Mouse (Mus musculus) heart, embryonic 12.5 days (tissue): ENCODE results near the gene Rhox7b. TPM values are rescaled to one million over a fixed set of nuclear protein-coding genes. Genes with fewer than 3 reads are reported as not detected.
"Not testable (repeated sequence)": the region's sequence is repeated elsewhere in the genome, so short reads cannot be mapped to it uniquely, and the experiment has no call there.

ENCODE experiments used
- ATAC-seq: fragments of 200-750 bp; cut with Nextera tagmentation; 2 replicates; pipeline ENCODE4 v1.8.0; 2017; ENCODE audit warnings: moderate TSS enrichment, moderate library complexity; ENCODE audit not compliant: insufficient number of reproducible peaks, low FRiP score
- H3K27ac ChIP-seq: fragments of 300-500 bp; sonication (generic); 2 replicates; pipeline ENCODE4 v1.5.1; 2016; ENCODE audit warnings: mild to moderate bottlenecking, moderate library complexity; ENCODE audit not compliant: poor library complexity, severe bottlenecking
- H3K27me3 ChIP-seq: fragments of 300-500 bp; sonication (generic); replicated peaks from 2 replicates; pipeline ENCODE4 v1.6.1; 2016; ENCODE audit warnings: mild to moderate bottlenecking, moderate library complexity
- H3K36me3 ChIP-seq: fragments of 300-500 bp; sonication (generic); 2 replicates; pipeline ENCODE4 v1.6.1; 2016; ENCODE audit warnings: mild to moderate bottlenecking, moderate library complexity
- H3K4me1 ChIP-seq: fragments of 300-500 bp; sonication (generic); replicated peaks from 2 replicates; pipeline ENCODE4 v1.6.1; 2016; ENCODE audit warnings: mild to moderate bottlenecking
- H3K4me2 ChIP-seq: fragments of 300-500 bp; sonication (generic); 2 replicates; pipeline ENCODE4 v1.6.1; 2016; ENCODE audit warnings: mild to moderate bottlenecking, moderate library complexity
- H3K4me3 ChIP-seq: fragments of 300-500 bp; sonication (generic); 2 replicates; pipeline ENCODE4 v1.5.1; 2016; ENCODE audit warnings: mild to moderate bottlenecking
- H3K9ac ChIP-seq: fragments of 300-500 bp; sonication (generic); 2 replicates; pipeline ENCODE4 v1.6.1; 2016; ENCODE audit warnings: mild to moderate bottlenecking, moderate library complexity
- H3K9me3 ChIP-seq: fragments of 300-500 bp; sonication (generic); replicated peaks from 2 replicates; pipeline ENCODE4 v1.6.1; 2016; ENCODE audit warnings: mild to moderate bottlenecking, moderate library complexity
- WGBS: fragments of 180-500 bp; shearing (Covaris S2); methylation state at CpG from one replicate; pipeline ENCODE4 v1.1.7; 2016; 5-methylcytosine and 5-hydroxymethylcytosine counted together
- polyA plus RNA-seq: library from polyadenylated mRNA; unstranded; fragments of >200 nt; fragmentation: Nextera tagmentation; extraction: Ambion mirVana; gene quantifications from 2 replicates; pipeline ENCODE4 v1.2.1, GENCODE M21; 2016

The Rhox7b gene
- not detected in 2 replicates for polyA plus RNA-seq

GRCm38 (mm10) chrX:37897132-37897531, at the start of gene Rhox7b:
Rhox7b (minus strand) TSS chrX:37897232.
- not testable (repeated sequence) for H3K27me3 ChIP-seq, H3K27ac ChIP-seq, H3K9ac ChIP-seq, ATAC-seq, H3K36me3 ChIP-seq, H3K9me3 ChIP-seq, H3K4me1 ChIP-seq, H3K4me2 ChIP-seq, H3K4me3 ChIP-seq
- 54% methylated on average over 9 of the region's 9 CpGs for WGBS

GRCm38 (mm10) chrX:37916311-37916710, 19.3 kb upstream of the Rhox7b start:
- no peaks in the 10 kb centered on the region for H3K27me3 ChIP-seq
- no peaks in the 10 kb centered on the region for H3K36me3 ChIP-seq
- H3K4me1 ChIP-seq = no peaks in the 10 kb centered on the region
- no peak overlapping the region for H3K4me3 ChIP-seq
- H3K9ac ChIP-seq = no peak overlapping the region
- ATAC-seq = no peak
- no peaks in the 10 kb centered on the region for H3K9me3 ChIP-seq
- H3K27ac ChIP-seq = no peak overlapping the region
- 48% methylated on average over 4 of the region's 4 CpGs for WGBS
- no peak overlapping the region for H3K4me2 ChIP-seq

GRCm38 (mm10) chrX:37908581-37908980, 11.5 kb upstream of the Rhox7b start:
- Histone ChIP-seq H3K4me3 (no peak overlapping the region), H3K4me2 (no peak overlapping the region), H3K4me1 (no peaks in the 10 kb centered on the region), H3K36me3 (no peaks in the 10 kb centered on the region), H3K9me3 (no peaks in the 10 kb centered on the region), H3K27me3 (no peaks in the 10 kb centered on the region), H3K27ac (no peak overlapping the region), H3K9ac (no peak overlapping the region)
- 52% methylated on average over 7 of the region's 7 CpGs for WGBS
- ATAC-seq = no peak

- WGBS = 60% methylated on average over 5 of the region's 5 CpGs
These were observed 6.7 kb upstream of the Rhox7b start for GRCm38 (mm10) chrX:37903727-37904126.

GRCm38 (mm10) chrX:37901670-37902069, 4.6 kb upstream of the Rhox7b start, which contains the start of gene Rhox9:
Rhox9 (minus strand) TSS chrX:37901770.
- not testable (repeated sequence) for H3K4me3 ChIP-seq, H3K27ac ChIP-seq, H3K4me2 ChIP-seq, H3K27me3 ChIP-seq, H3K36me3 ChIP-seq, H3K9ac ChIP-seq, H3K4me1 ChIP-seq, H3K9me3 ChIP-seq, ATAC-seq
- 87% methylated on average over 11 of the region's 18 CpGs for WGBS

More at GRCm38 (mm10) chrX:37903727-37904126, 6.7 kb upstream of the Rhox7b start:
- Histone ChIP-seq H3K4me3 (no peak overlapping the region), H3K4me2 (no peak overlapping the region), H3K27me3 (no peaks in the 10 kb centered on the region), H3K9me3 (no peaks in the 10 kb centered on the region), H3K27ac (no peak overlapping the region), H3K36me3 (no peaks in the 10 kb centered on the region), H3K4me1 (no peaks in the 10 kb centered on the region), H3K9ac (no peak overlapping the region)
- no peak for ATAC-seq

- ATAC-seq = no peak
- 66% methylated on average over 4 of the region's 4 CpGs for WGBS
- Histone ChIP-seq H3K27me3 (no peaks in the 10 kb centered on the region), H3K4me1 (no peaks in the 10 kb centered on the region), H3K4me3 (no peak within 1 kb of the TSS), H3K27ac (no peak within 1 kb of the TSS), H3K9ac (no peak within 1 kb of the TSS), H3K4me2 (no peak within 1 kb of the TSS), H3K9me3 (no peaks in the 10 kb centered on the region), H3K36me3 (no peaks in the 10 kb centered on the region)
These were observed 18.2 kb downstream of the Rhox7b start, which contains the start of gene Rhox8 for GRCm38 (mm10) chrX:37878844-37879243. Rhox8 (minus strand) TSS chrX:37878944.

- Histone ChIP-seq H3K4me3 (no peak overlapping the region), H3K36me3 (no peaks in the 10 kb centered on the region), H3K27me3 (no peaks in the 10 kb centered on the region), H3K27ac (no peak overlapping the region), H3K9ac (no peak overlapping the region), H3K9me3 (no peaks in the 10 kb centered on the region), H3K4me1 (no peaks in the 10 kb centered on the region), H3K4me2 (no peak overlapping the region)
- ATAC-seq = no peak
- 96% methylated on average over 2 of the region's 2 CpGs for WGBS
These were observed 25.4 kb downstream of the Rhox7b start for GRCm38 (mm10) chrX:37871641-37872040.

Other genes with a start within 250 kb of the Rhox7b start
- gene Rhox4g, start 245.9 kb downstream of the Rhox7b start, polyA plus RNA-seq = not detected in 2 replicates
- not detected in 2 replicates for gene Rhox3h, start 228.5 kb downstream of the Rhox7b start, polyA plus RNA-seq
- not detected in 2 replicates for gene Rhox2h, start 224.0 kb downstream of the Rhox7b start, polyA plus RNA-seq
- 11.2 and 12.9 TPM in 2 replicates for gene Rhox5, start 92.4 kb downstream of the Rhox7b start, polyA plus RNA-seq
- not detected in 2 replicates for gene Rhox6, start 70.3 kb downstream of the Rhox7b start, polyA plus RNA-seq
- gene Rhox7a, start 65.5 kb downstream of the Rhox7b start, polyA plus RNA-seq = not detected in 2 replicates
- not detected in 2 replicates for gene Rhox8, start 18.3 kb downstream of the Rhox7b start, polyA plus RNA-seq
- gene Rhox9, start 4.5 kb upstream of the Rhox7b start, polyA plus RNA-seq = not detected in 2 replicates
- gene Btg1-ps1, start 121.6 kb upstream of the Rhox7b start, polyA plus RNA-seq = not detected in 2 replicates
- gene Btg1-ps2, start 145.9 kb upstream of the Rhox7b start, polyA plus RNA-seq = not detected in 2 replicates
- not detected in 2 replicates for gene Rhox10, start 169.2 kb upstream of the Rhox7b start, polyA plus RNA-seq
- gene Rhox11, start 187.9 kb upstream of the Rhox7b start, polyA plus RNA-seq = not detected in 2 replicates
- not detected in 2 replicates for gene Rhox12, start 213.7 kb upstream of the Rhox7b start, polyA plus RNA-seq
- not detected in 2 replicates for gene Rhox13, start 224.0 kb upstream of the Rhox7b start, polyA plus RNA-seq